Mouse (Mus musculus): ENCODE results near the gene Ap1m2. TPM values are rescaled to one million over a fixed set of nuclear protein-coding genes. Genes with fewer than 3 reads are reported as not detected.
"Not testable (repeated sequence)": the region's sequence is repeated elsewhere in the genome, so short reads cannot be mapped to it uniquely, and the experiment has no call there.

The Ap1m2 gene
- total RNA-seq, 2 experiments from 2014 or later = not detected

DNA sequence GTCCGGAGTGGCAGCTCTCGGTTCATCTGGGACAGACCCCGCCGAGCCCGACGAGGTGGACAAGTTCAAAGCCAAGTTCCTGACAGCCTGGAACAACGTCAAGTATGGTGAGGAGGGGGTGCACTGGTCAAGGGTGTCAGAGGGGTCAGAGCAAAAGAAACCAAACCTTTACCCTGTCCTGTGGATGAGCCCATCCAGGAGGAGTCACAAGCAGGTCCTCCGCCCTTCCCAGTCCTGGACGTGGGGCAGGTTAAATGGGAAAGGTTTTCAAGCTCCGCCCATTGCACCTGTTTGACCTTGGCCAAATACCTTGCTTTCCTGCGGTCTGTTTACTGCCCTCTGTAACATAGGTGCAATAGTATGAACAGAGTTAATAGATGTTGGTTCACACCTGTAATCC is 46.5 kb downstream of the Ap1m2 start:
- intact Hi-C loops (cut with DNase I) = loop anchor here (2.0 kb wide), 1 partner anchor 27 kb away; the partner anchor contains the start of gene Keap1
- no peak for DNase-seq

- peak; percentile 99 to 100 for DNase-seq
- intact Hi-C loops (cut with DNase I) = loop anchor here (2.0 kb wide), 1 partner anchor 26 kb away; the partner anchor contains the start of gene Keap1
These were observed 47.1 kb downstream of the Ap1m2 start, which contains the start of gene Atg4d for GRCm38 (mm10) chr9:21265000-21265561. Gene Atg4d (plus strand): TSS chr9:21265293.

DNA sequence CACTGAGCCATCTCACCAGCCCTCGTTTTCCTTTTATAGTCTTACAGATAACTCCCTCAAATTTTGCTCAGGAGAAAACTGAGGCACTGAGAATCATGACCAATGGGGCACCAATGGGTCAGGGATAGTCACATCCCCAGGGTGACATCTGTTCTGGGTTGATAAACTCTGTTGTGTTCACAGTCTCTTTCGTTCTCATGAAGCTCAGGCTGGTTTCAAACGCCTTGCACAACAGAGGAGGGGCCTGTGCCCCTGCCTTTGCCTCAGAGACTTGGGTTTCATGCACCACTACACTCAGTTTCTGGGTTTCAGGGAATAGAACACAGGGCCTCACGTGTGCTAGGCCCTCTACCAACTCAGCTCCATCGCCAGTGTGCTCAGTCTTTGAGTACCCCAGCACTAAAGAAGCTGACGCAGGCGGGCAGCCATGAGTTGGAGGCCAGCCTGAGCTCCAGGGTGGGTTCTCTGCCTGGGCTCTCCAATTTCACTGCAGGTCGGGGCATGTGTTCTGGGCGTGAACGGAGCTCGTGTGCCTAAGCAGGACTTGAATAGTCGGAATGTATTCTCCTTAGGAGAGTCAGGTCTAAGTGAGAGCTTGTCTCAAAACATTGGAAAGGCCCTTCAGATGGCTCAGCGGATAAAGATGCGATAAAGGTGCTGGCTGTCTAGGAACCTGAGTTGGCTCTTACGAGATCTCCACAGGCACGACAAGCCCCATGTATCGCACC is 47.7 kb downstream of the Ap1m2 start:
- intact Hi-C loops (cut with DNase I) = loop anchor here (2.0 kb wide), 1 partner anchor 26 kb away; the partner anchor contains the start of gene Keap1

DNA sequence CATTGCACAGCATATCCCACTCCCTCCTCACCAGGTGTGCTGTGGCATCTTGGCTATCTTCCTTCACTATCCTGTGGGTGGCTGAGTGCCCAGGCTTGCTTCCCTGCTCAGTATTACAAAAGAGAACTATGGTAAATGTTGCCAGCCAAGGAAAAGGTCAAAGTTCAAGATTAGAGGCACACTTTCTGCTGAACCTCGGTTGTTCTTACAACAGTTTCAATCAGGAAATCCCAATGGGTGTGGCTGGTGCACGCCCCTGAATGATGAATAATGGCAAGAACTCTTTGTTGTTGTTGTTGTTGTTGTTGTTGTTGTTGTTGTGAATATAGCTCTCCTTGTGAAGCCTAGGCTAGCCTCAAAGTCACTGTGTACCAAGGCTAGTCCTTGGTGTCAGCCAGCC is 50.3 kb downstream of the Ap1m2 start:
- no peak for DNase-seq
- intact Hi-C loops (cut with DNase I) = no loop called here

More for the DNA sequence above, 47.7 kb downstream of the Ap1m2 start:
- no peak for DNase-seq

DNA sequence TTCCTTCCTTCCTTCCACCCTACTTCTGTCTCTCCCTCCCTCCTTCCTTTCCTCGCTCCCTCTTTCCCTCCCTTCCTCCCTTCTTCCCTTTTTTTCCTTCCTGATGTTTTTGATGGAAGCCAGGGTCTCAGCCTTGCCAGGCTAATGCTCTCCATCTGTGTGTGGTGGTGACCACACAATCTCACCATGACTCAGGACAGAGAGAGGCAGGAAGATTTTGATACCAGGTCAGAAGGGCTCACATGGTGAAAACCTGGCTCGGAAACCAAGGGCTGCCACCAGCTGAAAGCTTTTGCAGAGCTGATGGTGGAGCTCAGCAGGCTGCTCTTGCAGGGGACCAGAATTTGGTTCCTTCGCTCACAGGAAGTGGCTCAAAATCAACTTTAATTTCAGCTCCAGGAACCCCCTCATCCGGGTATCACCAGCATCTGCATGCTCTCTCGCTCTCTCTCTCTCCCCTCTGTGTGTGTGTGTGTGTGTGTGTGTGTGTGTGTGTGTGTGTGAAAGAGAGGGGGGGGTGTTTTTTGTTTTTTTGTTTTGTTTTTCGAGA is 51.6 kb downstream of the Ap1m2 start:
- intact Hi-C loops (cut with DNase I) = no loop called here
- no peak for DNase-seq

DNA sequence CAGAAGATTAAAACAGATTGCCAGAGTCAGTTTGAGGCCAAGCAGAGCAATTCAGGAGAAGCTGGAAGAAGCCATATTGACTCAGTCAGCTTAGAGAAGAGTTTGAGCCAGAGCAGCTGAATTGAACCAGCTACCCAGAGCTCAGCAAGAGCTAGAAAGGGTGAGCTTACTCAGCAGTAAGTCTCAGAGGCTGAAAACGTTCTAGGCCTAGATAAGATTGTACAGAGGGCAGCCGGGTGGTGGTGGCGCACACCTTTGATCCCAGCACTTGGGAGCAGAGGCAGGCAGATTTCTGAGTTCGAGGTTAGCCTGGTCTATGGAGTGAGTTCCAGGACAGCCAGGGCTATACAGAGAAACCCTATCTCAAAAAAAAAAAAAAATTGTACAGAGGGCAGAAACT is 55.8 kb downstream of the Ap1m2 start:
- intact Hi-C loops (cut with DNase I); DNase-seq: not testable (repeated sequence)

DNA sequence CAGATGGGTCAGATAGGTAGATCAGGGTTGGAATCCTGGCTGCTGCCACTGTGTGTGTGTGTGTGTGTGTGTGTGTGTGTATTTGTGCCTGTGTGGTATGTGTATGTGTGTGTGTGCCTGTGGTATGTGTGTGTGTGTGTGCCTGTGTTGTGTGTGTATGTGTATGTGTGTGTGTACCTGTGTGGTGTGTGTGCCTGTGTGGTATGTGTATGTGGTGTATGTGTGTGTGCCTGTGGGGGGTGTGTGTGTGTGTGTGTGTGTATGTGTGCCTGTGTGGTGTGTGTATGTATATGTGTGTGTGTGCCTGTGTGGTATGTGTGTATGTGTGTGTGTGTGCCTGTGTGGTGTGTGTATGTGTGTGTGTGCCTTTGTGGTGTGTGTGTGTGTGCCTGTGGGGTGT is 57.4 kb downstream of the Ap1m2 start:
- no peak for DNase-seq
- intact Hi-C loops (cut with DNase I) = no loop called here

DNA sequence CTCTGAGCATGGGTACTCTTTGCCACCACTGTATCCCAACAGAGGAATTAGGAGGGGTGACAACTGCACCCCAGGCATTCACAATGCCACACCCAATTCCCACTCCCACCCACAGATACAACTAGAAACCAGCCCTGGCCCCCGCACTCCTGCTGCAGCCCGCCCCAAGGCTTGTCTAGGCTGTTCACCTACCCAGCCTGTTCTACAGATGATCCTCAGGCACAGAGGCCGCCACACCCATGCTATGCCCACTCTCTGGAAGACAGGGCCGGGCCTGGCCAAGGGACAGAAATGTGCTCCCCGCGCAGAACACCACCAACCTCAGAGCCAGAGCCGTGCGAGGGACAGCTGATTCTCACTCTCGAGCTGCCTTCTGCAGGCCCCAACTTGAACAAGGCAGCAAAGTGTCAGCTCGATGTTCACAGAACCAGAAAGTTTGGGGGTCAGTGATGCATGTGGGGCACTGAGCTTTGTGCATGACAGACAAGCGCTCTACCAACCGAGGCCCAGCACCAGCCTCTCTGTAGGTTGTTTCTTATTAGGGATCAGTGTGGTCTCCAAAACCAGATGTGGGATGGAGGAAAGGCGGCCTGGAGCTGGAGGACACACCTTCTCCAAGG is 60.9 kb downstream of the Ap1m2 start:
- DNase-seq = no peak
- intact Hi-C loops (cut with DNase I) = no loop called here

- intact Hi-C loops (cut with DNase I) = no loop called here
- no peak for DNase-seq
These were observed 61.6 kb downstream of the Ap1m2 start for GRCm38 (mm10) chr9:21250509-21250908.

DNA sequence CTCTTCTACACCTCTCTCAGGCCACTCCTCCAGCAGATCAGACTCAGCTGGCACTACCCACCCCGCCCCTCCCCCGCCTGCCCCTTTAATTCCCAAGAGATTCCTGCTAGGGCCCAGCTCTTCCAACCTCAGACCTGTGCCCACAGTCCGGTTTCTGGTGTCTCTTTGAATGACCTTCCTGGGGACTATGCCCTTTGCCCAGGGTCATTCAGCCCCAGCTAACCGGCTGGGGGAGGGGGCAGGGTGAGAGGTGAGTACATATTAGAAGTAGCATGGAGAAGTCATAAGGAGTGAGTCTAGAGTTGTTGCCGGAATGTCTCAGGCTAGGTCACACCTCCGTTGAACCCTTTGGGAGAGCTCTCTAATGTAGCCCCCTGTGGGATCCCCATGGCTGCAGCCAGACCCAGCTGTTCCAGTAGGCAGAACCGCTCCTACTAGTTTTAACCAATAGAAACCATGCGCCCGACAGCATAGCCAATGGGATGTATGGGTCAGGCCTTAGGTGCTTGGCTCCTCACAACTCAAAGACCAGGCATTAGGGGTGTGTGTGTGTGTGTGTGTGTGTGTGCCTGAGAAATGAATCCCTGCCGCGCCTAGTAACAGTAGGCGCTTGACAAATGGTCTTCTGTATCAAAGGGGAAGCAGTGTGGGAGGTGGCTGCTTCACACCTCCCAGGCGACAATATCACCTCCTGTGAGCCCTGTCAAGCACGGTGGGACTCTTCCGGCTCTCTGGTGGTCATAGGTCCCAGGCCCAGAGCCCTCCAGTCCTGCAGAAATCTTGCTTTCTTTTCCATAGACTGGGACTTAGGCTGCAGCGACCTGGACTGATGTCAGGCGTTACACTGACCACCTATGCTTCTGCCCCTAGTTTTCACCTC is 62.3 kb downstream of the Ap1m2 start:
- intact Hi-C loops (cut with DNase I) = no loop called here
- DNase-seq = no peak

GRCm38 (mm10) chr9:21248326-21248725 is 63.8 kb downstream of the Ap1m2 start, which contains the start of gene S1pr5:
Gene S1pr5 (minus strand): TSS chr9:21248443.
- peak in 1 of 2 experiments; percentile 27 for DNase-seq
- intact Hi-C loops (cut with DNase I) = no loop called here

DNA sequence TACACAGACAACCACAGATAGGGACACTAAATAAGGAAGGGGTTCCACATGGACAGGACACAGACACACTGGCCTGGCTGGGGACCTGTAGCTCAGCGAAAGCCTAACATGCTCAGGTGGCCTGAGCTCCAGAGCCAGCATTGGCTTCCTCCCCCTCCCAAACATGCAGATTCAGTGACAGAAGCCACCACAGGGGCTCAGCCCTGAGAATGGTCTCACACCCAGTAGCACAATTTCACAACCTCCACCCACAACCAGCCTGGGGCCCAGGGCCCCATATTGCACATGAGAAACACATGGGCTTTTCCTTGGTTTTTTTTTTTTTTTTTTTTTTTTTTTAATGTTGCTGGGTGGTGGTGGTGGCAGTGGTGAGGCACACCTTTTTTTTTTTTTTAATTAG is 65.8 kb downstream of the Ap1m2 start:
- no peak for DNase-seq
- intact Hi-C loops (cut with DNase I) = no loop called here

DNA sequence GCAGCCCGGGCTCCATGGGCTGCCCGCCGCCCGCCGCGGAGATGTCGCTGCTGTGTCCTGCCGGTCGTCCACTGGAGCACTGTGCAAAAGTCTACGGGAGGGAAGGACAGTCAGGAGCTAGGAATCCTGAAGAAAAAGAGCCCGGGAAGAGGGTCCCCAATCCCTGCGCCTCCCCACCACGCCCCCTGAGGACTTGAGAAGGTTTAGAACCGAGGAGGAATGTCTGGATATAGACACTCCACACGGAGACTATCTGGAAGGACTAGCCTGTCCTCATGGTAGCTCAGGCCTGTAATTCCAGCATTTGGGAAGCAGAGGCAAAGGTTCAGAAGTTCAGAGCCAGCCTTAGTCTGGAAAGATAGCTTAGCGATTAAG is 67.0 kb downstream of the Ap1m2 start:
- intact Hi-C loops (cut with DNase I) = no loop called here
- no peak for DNase-seq

DNA sequence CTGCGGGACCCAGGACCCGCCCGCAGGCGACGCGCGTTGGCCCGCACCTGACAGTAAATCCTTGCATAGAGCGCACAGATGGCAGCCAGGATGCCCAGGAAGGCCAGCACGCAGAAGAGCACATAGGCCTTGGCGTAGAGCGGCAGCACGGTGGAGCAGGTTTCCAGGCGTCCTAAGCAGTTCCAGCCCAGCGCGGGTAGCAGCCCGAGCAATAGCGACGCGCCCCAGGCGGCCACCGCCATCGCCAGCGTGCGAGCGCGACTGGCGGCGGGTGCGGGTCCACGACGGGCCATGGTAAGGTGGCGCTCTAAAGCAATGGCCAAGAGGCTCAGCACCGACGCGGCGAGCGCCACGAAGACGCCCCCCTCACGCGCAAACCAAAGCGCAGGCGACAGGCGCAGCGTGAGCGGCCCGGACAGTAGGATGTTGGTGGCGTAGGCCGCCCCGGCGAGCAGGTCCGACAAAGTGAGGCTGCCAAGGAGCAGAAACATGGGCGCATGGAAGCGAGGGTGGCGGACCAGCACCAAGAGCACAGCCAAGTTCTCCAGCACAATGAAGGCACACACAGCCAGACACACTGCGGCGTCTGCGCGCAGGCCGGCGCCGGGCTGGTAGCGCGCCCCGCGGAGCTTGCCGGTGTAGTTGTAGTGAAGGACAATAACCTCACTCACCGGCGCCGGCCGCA is 67.6 kb downstream of the Ap1m2 start:
- intact Hi-C loops (cut with DNase I) = no loop called here
- DNase-seq = no peak

Other genes starting within 250 kb of the Ap1m2 start
- not detected for gene Zglp1, start 245.2 kb downstream of the Ap1m2 start, total RNA-seq (2021)
- gene Gm49373, start 239.2 kb downstream of the Ap1m2 start, total RNA-seq (2021) = under 1 TPM in 1 of 2 experiments, not detected in 1; 0.17 TPM
- gene Fdx1l, start 238.7 kb downstream of the Ap1m2 start, total RNA-seq (2021) = 10 to 100 TPM; 37.5 to 40.4 TPM
- gene Gm38431, start 220.3 kb downstream of the Ap1m2 start, total RNA-seq (2021) = 1 to 10 TPM; 1.6 TPM
- gene Raver1, start 220.3 kb downstream of the Ap1m2 start, total RNA-seq (2021) = 10 to 100 TPM; 13.8 to 17.9 TPM
- gene Tyk2, start 181.1 kb downstream of the Ap1m2 start, total RNA-seq (2021) = 1 to 10 TPM; 4.2 to 4.4 TPM
- gene Cdc37, start 162.4 kb downstream of the Ap1m2 start, total RNA-seq (2021) = 100 to 1,000 TPM; 123 to 126 TPM
- gene Pde4a, start 146.6 kb downstream of the Ap1m2 start, total RNA-seq (2021) = 10 to 100 TPM; 42.2 to 53.9 TPM
- gene Keap1, start 73.0 kb downstream of the Ap1m2 start, total RNA-seq (2021) = 10 to 100 TPM; 56.5 to 58.3 TPM
- under 1 TPM in 1 of 2 experiments, not detected in 1; 0.12 TPM for gene S1pr5, start 63.9 kb downstream of the Ap1m2 start, total RNA-seq (2021)
- gene Atg4d, start 47.0 kb downstream of the Ap1m2 start, total RNA-seq (2021) = 10 to 100 TPM; 62.0 to 65.7 TPM
- 10 to 100 TPM in 1 of 2 experiments, 1 to 10 TPM in 1; 9.1 to 11.6 TPM for gene Kri1, start 24.4 kb downstream of the Ap1m2 start, total RNA-seq (2021)
- 10 to 100 TPM in 1 of 2 experiments, 1 to 10 TPM in 1; 8.4 to 10.1 TPM for gene Cdkn2d, start 20.9 kb downstream of the Ap1m2 start, total RNA-seq (2021)
- gene Slc44a2, start 8.4 kb upstream of the Ap1m2 start, total RNA-seq (2021) = 100 to 1,000 TPM; 135 to 148 TPM
- 10 to 100 TPM; 17.2 to 19.4 TPM for gene Ilf3, start 55.5 kb upstream of the Ap1m2 start, total RNA-seq (2021)
- gene Qtrt1, start 99.5 kb upstream of the Ap1m2 start, total RNA-seq (2021) = 1 to 10 TPM; 5.2 to 6.2 TPM
- 10 to 100 TPM; 36.8 to 37.2 TPM for gene Dnm2, start 112.6 kb upstream of the Ap1m2 start, total RNA-seq (2021)
- gene Tmed1, start 197.9 kb upstream of the Ap1m2 start, total RNA-seq (2021) = 10 to 100 TPM; 24.4 to 34.9 TPM
- under 1 TPM; 0.59 to 0.72 TPM for gene AB124611, start 213.8 kb upstream of the Ap1m2 start, total RNA-seq (2021)
- 10 to 100 TPM; 63.0 to 65.2 TPM for gene Carm1, start 234.6 kb upstream of the Ap1m2 start, total RNA-seq (2021)

Measured in gastrocnemius, postnatal 36 days (tissue).